ENCODE assay signal across 8 mouse cellular contexts in genomic region chr11:87986831-87987793, GRCm38 (mm10). TPM values are rescaled to one million over a fixed set of nuclear protein-coding genes. Genes with fewer than 3 reads are reported as not detected.
A peak's percentile ranks its signal among the peaks of the same experiment; 100 is the strongest.
DNase-seq lines count a peak whose midpoint lies in the region; ATAC-seq and TF ChIP-seq lines count a peak whose summit lies in the region.

TSS of gene Dynll2 (minus strand) at chr11:87987533.

- peak; percentile 96 for DNase-seq in ES-CJ7 (ENCODE audit: low read depth, low spot score)
- DNase-seq in heart, postnatal 0 days (ENCODE audit: low spot score) = peak; percentile 89
- peak; percentile 92 to 94 for DNase-seq in kidney, postnatal 36 days
- peak; percentile 73 for DNase-seq in telencephalon, adult 2 months (ENCODE audit: low read depth, low spot score)

- ATAC-seq in cerebellum, adult (ENCODE audit: insufficient number of reproducible peaks, low FRiP score, low TSS enrichment) = peak; percentile 84
- peak; percentile 98 for ATAC-seq in forebrain, embryonic 13.5 days
- ATAC-seq in heart, postnatal 0 days (ENCODE audit: insufficient read depth, low read depth) = peak; percentile 95
- ATAC-seq in liver, embryonic 16.5 days (ENCODE audit: low read depth) = peak; percentile 92
- peak; percentile 95 for ATAC-seq in neural tube, embryonic 13.5 days (ENCODE audit: low read depth)

- no peak for TF ChIP-seq CTCF in heart, postnatal 0 days (IDR thresholded peaks at IDR 0.05; ENCODE audit: low read depth)

- peaks cover 36% of the 10 kb centered on the region for H3K4me1 ChIP-seq in forebrain, embryonic 13.5 days
- peaks cover 21% of the 10 kb centered on the region; the same call in 1 of the 2 replicates for H3K4me1 ChIP-seq in heart, postnatal 0 days (ENCODE audit: control insufficient read depth, insufficient read depth)
- H3K4me1 ChIP-seq in liver, embryonic 16.5 days (ENCODE audit: control insufficient read depth, low read depth, low read length) = peaks cover 18% of the 10 kb centered on the region
- H3K4me1 ChIP-seq in neural tube, embryonic 13.5 days (replicated peaks) = peaks cover 45% of the 10 kb centered on the region

- H3K27me3 ChIP-seq in forebrain, embryonic 13.5 days = no peaks in the 10 kb centered on the region
- H3K27me3 ChIP-seq in heart, postnatal 0 days (ENCODE audit: control insufficient read depth, insufficient read depth, low read length) = no peaks in the 10 kb centered on the region
- H3K27me3 ChIP-seq in liver, embryonic 16.5 days (ENCODE audit: control insufficient read depth, insufficient read depth, low read depth, low read length) = no peaks in the 10 kb centered on the region
- no peaks in the 10 kb centered on the region for H3K27me3 ChIP-seq in neural tube, embryonic 13.5 days

- H3K9ac ChIP-seq in forebrain, embryonic 13.5 days = peak within 1 kb of the TSS; percentile 99
- peak within 1 kb of the TSS; percentile 86 for H3K9ac ChIP-seq in heart, postnatal 0 days (replicated peaks; ENCODE audit: low read depth, low read length)
- H3K9ac ChIP-seq in liver, embryonic 16.5 days (ENCODE audit: low read depth, low read length) = peak within 1 kb of the TSS; percentile 88
- peak within 1 kb of the TSS; percentile 99 for H3K9ac ChIP-seq in neural tube, embryonic 13.5 days

- WGBS in forebrain, embryonic 13.5 days = under 1% methylated on average over 92 of the region's 107 CpGs
- under 1% methylated on average over 69 of the region's 107 CpGs for WGBS in heart, postnatal 0 days
- WGBS in liver, embryonic 16.5 days (ENCODE audit: insufficient replicate concordance) = under 1% methylated on average over 94 of the region's 107 CpGs
- under 1% methylated on average over 64 of the region's 107 CpGs for WGBS in neural tube, embryonic 13.5 days

- H3K4me3 ChIP-seq in forebrain, embryonic 13.5 days = peak within 1 kb of the TSS; percentile 100
- peak within 1 kb of the TSS; percentile 90 for H3K4me3 ChIP-seq in heart, postnatal 0 days (ENCODE audit: low read depth, low read length)
- peak within 1 kb of the TSS; percentile 81 for H3K4me3 ChIP-seq in liver, embryonic 16.5 days (ENCODE audit: low read depth, low read length)
- peak within 1 kb of the TSS; percentile 100 for H3K4me3 ChIP-seq in neural tube, embryonic 13.5 days

- TF ChIP-seq EP300 in heart, postnatal 0 days (IDR thresholded peaks at IDR 0.05; ENCODE audit: low read depth) = no peak

- peak within 1 kb of the TSS; percentile 87 for H3K4me2 ChIP-seq in forebrain, embryonic 13.5 days
- peak within 1 kb of the TSS; percentile 74 for H3K4me2 ChIP-seq in heart, postnatal 0 days (ENCODE audit: low read depth, low read length)
- H3K4me2 ChIP-seq in liver, embryonic 16.5 days (ENCODE audit: low read depth, low read length) = peak within 1 kb of the TSS; percentile 94
- peak within 1 kb of the TSS; percentile 84 for H3K4me2 ChIP-seq in neural tube, embryonic 13.5 days

- no peaks in the 10 kb centered on the region for H3K9me3 ChIP-seq in forebrain, embryonic 13.5 days (replicated peaks)
- no peaks in the 10 kb centered on the region for H3K9me3 ChIP-seq in heart, postnatal 0 days (replicated peaks; ENCODE audit: control insufficient read depth, low read length)
- H3K9me3 ChIP-seq in liver, embryonic 16.5 days (replicated peaks; ENCODE audit: control insufficient read depth, low read length) = no peaks in the 10 kb centered on the region
- H3K9me3 ChIP-seq in neural tube, embryonic 13.5 days = no peaks in the 10 kb centered on the region

- peak within 1 kb of the TSS; percentile 96 for H3K27ac ChIP-seq in forebrain, embryonic 13.5 days
- H3K27ac ChIP-seq in heart, postnatal 0 days (ENCODE audit: low read depth) = peak within 1 kb of the TSS; percentile 95
- H3K27ac ChIP-seq in liver, embryonic 16.5 days (ENCODE audit: low read length) = peak within 1 kb of the TSS; percentile 84
- H3K27ac ChIP-seq in neural tube, embryonic 13.5 days (replicated peaks) = peak within 1 kb of the TSS; percentile 97

- peaks cover 18% of the 10 kb centered on the region for H3K36me3 ChIP-seq in forebrain, embryonic 13.5 days (ENCODE audit: poor library complexity, severe bottlenecking)
- peaks cover 18% of the 10 kb centered on the region for H3K36me3 ChIP-seq in heart, postnatal 0 days (replicated peaks; ENCODE audit: control insufficient read depth, insufficient read depth, low read length)
- peaks cover 7% of the 10 kb centered on the region; the same call in 1 of the 2 replicates for H3K36me3 ChIP-seq in liver, embryonic 16.5 days (ENCODE audit: control insufficient read depth, insufficient read depth)
- H3K36me3 ChIP-seq in neural tube, embryonic 13.5 days = peaks cover 20% of the 10 kb centered on the region

RNA-seq across cellular contexts. Expression of gene Dynll2, which starts in this region (rescaled TPM):
- polyA plus RNA-seq in forebrain, embryonic 13.5 days (2015; fragmentation: Nextera tagmentation; extraction: Ambion mirVana) = 32.4 and 37.0 TPM in 2 replicates
- 18.6 and 20.7 TPM in 2 replicates for total RNA-seq in heart, postnatal 0 days (2014; rRNA removed; ENCODE audit: low replicate concordance)
- polyA plus RNA-seq in heart, postnatal 0 days (2015; fragmentation: Nextera tagmentation; extraction: Ambion mirVana) = 32.9 and 33.0 TPM in 2 replicates
- polyA plus RNA-seq in liver, embryonic 16.5 days (2015; fragmentation: Nextera tagmentation; extraction: Ambion mirVana) = 5.3 and 6.0 TPM in 2 replicates
- 49.1 and 51.2 TPM in 2 replicates for polyA plus RNA-seq in neural tube, embryonic 13.5 days (2015; fragmentation: Nextera tagmentation; extraction: Ambion mirVana)

Comparison
In these comparisons a context has a peak if more than half of its experiments do, and no peak if none do; other contexts are left out.
1. Peak in every context shown above with its lines: DNase-seq, ATAC-seq, H3K4me3 ChIP-seq and H3K27ac ChIP-seq.